Mouse (Mus musculus) liver, postnatal 0 days (tissue): ENCODE data around the gene Wwox. TPM values are rescaled to one million over a fixed set of nuclear protein-coding genes. Genes with fewer than 3 reads are reported as not detected.

Experiments
- ATAC-seq: fragments of 200-750 bp; cut with Nextera tagmentation; 2 replicates; pipeline ENCODE4 v1.8.0; 2017; ENCODE audit warnings: mild to moderate bottlenecking, moderate library complexity
- DNase-seq: peaks from one replicate; pipeline ENCODE4 v3.0.0-alpha.2; 2016
- H3K27ac ChIP-seq: fragments of 300-500 bp; sonication (generic); 2 replicates; pipeline ENCODE4 v1.5.1; 2014; ENCODE audit warnings: antibody characterized with exemption, moderate library complexity, mild to moderate bottlenecking, low read depth
- H3K27me3 ChIP-seq: fragments of 300-500 bp; sonication (generic); 2 replicates; pipeline ENCODE4 v1.6.1; 2014; ENCODE audit warnings: low read length, control low read depth, mixed read lengths; ENCODE audit not compliant: insufficient read depth
- H3K36me3 ChIP-seq: fragments of 300-500 bp; sonication (generic); replicated peaks from 2 replicates; pipeline ENCODE4 v1.6.1; 2014; ENCODE audit warnings: mild to moderate bottlenecking, control low read depth, low read length, moderate library complexity, mixed read lengths; ENCODE audit not compliant: insufficient read depth
- H3K4me1 ChIP-seq: fragments of 300-500 bp; sonication (generic); 2 replicates; pipeline ENCODE4 v1.6.1; 2014; ENCODE audit warnings: antibody characterized with exemption, mild to moderate bottlenecking, control low read depth; ENCODE audit not compliant: insufficient read depth
- H3K4me2 ChIP-seq: fragments of 300-500 bp; sonication (generic); 2 replicates; pipeline ENCODE4 v1.6.1; 2014; ENCODE audit warnings: low read depth, mild to moderate bottlenecking, low read length, moderate library complexity, mixed read lengths
- H3K4me3 ChIP-seq: fragments of 300-500 bp; sonication (generic); 2 replicates; pipeline ENCODE4 v1.5.1; 2014; ENCODE audit warnings: low read depth, low read length
- H3K9ac ChIP-seq: fragments of 300-500 bp; sonication (generic); replicated peaks from 2 replicates; pipeline ENCODE4 v1.6.1; 2014; ENCODE audit warnings: mild to moderate bottlenecking, moderate library complexity
- H3K9me3 ChIP-seq: fragments of 300-500 bp; sonication (generic); 2 replicates; pipeline ENCODE4 v1.6.1; 2016; ENCODE audit warnings: mild to moderate bottlenecking, control low read depth, low read length, mixed read lengths
- CTCF ChIP-seq: sonication (generic); IDR thresholded peaks from 2 replicates; pipeline ENCODE4 v1.5.1; 2016; ENCODE audit warnings: antibody characterized with exemption, low read depth
- EP300 ChIP-seq: IDR thresholded peaks from 2 replicates; pipeline ENCODE4 v1.6.1; 2016; ENCODE audit warnings: antibody characterized with exemption, low read depth, mild to moderate bottlenecking
- WGBS: fragments of 180-500 bp; shearing (Covaris S2); extraction: QIAGEN DNeasy Blood & Tissue Kit; methylation state at CpG from one replicate; pipeline ENCODE4 v1.1.7; 2014; ENCODE audit not compliant: insufficient replicate concordance; 5-methylcytosine and 5-hydroxymethylcytosine counted together
- polyA plus RNA-seq: library from polyadenylated mRNA; unstranded; fragments of >200 nt; fragmentation: Nextera tagmentation; extraction: Ambion mirVana; gene quantifications from 2 replicates; pipeline ENCODE4 v1.2.1, GENCODE M21; 2015

Gene Wwox
- polyA plus RNA-seq, 1 experiment from 2014 or later = 3.9 TPM

GRCm38 (mm10) chr8:114984500-114984899 is 545.0 kb downstream of the Wwox start:
- Histone ChIP-seq H3K4me3 (no peak overlapping the region), H3K4me1 (no peaks in the 10 kb centered on the region), H3K27me3 (no peaks in the 10 kb centered on the region), H3K27ac (no peak overlapping the region), H3K36me3 (no peaks in the 10 kb centered on the region), H3K9me3 (no peaks in the 10 kb centered on the region), H3K4me2 (no peak overlapping the region), H3K9ac (no peak overlapping the region)
- TF ChIP-seq CTCF (no peak), EP300 (no peak)
- ATAC-seq (no peak), DNase-seq (no peak)
- 76% methylated on average over 8 of the region's 8 CpGs for WGBS

- Histone ChIP-seq H3K9ac (no peak overlapping the region), H3K4me3 (no peak overlapping the region), H3K27me3 (no peaks in the 10 kb centered on the region), H3K36me3 (no peaks in the 10 kb centered on the region), H3K4me2 (0 out of 2 replicates have a peak overlapping the region, but pooled peaks have one; percentile 35), H3K4me1 (no peaks in the 10 kb centered on the region), H3K9me3 (no peaks in the 10 kb centered on the region), H3K27ac (no peak overlapping the region)
- ATAC-seq (no peak), DNase-seq (no peak)
- no peak for TF ChIP-seq EP300
- TF ChIP-seq CTCF = no peak
- WGBS = 36% methylated on average over 13 of the region's 13 CpGs
These were observed 546.5 kb downstream of the Wwox start for GRCm38 (mm10) chr8:114985996-114986395.

- H3K9me3 ChIP-seq = no peaks in the 10 kb centered on the region
- no peaks in the 10 kb centered on the region for H3K4me1 ChIP-seq
- ATAC-seq = no peak
- no peaks in the 10 kb centered on the region for H3K27me3 ChIP-seq
- DNase-seq = no peak
- no peak overlapping the region for H3K9ac ChIP-seq
- 79% methylated on average over 10 of the region's 10 CpGs for WGBS
- H3K27ac ChIP-seq = no peak overlapping the region
- H3K36me3 ChIP-seq = no peaks in the 10 kb centered on the region
- TF ChIP-seq EP300 = no peak
- no peak for TF ChIP-seq CTCF
- no peak overlapping the region for H3K4me3 ChIP-seq
- H3K4me2 ChIP-seq = no peak overlapping the region
These were observed 547.5 kb downstream of the Wwox start for GRCm38 (mm10) chr8:114986971-114987370.

GRCm38 (mm10) chr8:114990865-114991613 is 551.6 kb downstream of the Wwox start:
- Histone ChIP-seq H3K4me3 (no peak overlapping the region), H3K9ac (no peak overlapping the region), H3K27me3 (no peaks in the 10 kb centered on the region), H3K9me3 (no peaks in the 10 kb centered on the region), H3K4me1 (no peaks in the 10 kb centered on the region), H3K36me3 (no peaks in the 10 kb centered on the region), H3K27ac (no peak overlapping the region), H3K4me2 (no peak overlapping the region)
- no peak for DNase-seq
- TF ChIP-seq CTCF (no peak), EP300 (no peak)
- ATAC-seq = no peak
- 84% methylated on average over 13 of the region's 13 CpGs for WGBS

GRCm38 (mm10) chr8:115000736-115001135 is 561.3 kb downstream of the Wwox start:
- DNase-seq (no peak), ATAC-seq (no peak)
- Histone ChIP-seq H3K27me3 (no peaks in the 10 kb centered on the region), H3K9me3 (no peaks in the 10 kb centered on the region), H3K27ac (no peak overlapping the region), H3K4me1 (no peaks in the 10 kb centered on the region), H3K4me2 (no peak overlapping the region), H3K36me3 (no peaks in the 10 kb centered on the region), H3K9ac (no peak overlapping the region), H3K4me3 (no peak overlapping the region)
- TF ChIP-seq EP300 (no peak), CTCF (no peak)
- WGBS = 82% methylated on average over 11 of the region's 11 CpGs

GRCm38 (mm10) chr8:115005021-115005420 is 565.6 kb downstream of the Wwox start:
- no peaks in the 10 kb centered on the region for H3K4me1 ChIP-seq
- no peak overlapping the region for H3K9ac ChIP-seq
- no peaks in the 10 kb centered on the region for H3K36me3 ChIP-seq
- no peak overlapping the region for H3K4me3 ChIP-seq
- no peaks in the 10 kb centered on the region for H3K27me3 ChIP-seq
- DNase-seq (no peak), ATAC-seq (no peak)
- WGBS = 76% methylated on average over 3 of the region's 3 CpGs
- TF ChIP-seq EP300 (no peak), CTCF (no peak)
- H3K9me3 ChIP-seq = no peaks in the 10 kb centered on the region
- H3K4me2 ChIP-seq = no peak overlapping the region
- no peak overlapping the region for H3K27ac ChIP-seq
